Mouse (Mus musculus): ENCODE measurements around the gene Col5a1. TPM values are rescaled to one million over a fixed set of nuclear protein-coding genes. Genes with fewer than 3 reads are reported as not detected.

Gene Col5a1
- total and polyA plus RNA-seq, 3 experiments = 15.7 to 22.9 (median 16.0) TPM

DNA sequence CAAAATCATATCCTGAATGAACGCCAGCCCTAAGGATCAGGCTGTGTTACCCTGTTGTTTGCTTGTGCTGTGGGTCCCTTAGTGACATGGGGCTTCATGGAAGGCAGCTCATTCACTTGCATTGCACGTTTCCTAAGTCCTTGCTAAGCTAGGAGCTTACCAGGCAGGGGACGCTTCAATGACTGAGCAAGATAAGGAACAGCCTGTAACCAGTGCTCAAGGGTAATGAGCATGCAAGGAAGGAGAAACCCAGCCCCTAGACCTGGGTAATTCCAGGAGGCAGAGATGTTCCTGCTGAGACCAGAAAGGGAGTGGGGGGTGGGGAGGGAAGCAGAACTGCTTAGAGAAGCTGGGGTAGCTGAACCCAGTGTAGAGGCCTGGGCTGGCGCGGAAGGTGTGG is 107.2 kb downstream of the Col5a1 start:
- no peaks in the 10 kb centered on the region for H3K79me2 ChIP-seq (replicated peaks; ENCODE audit: control insufficient read depth, insufficient read depth, low read length)
- H3K9ac ChIP-seq (ENCODE audit: low read depth, low read length) = no peak overlapping the region
- no peak for TF ChIP-seq EP300 (IDR thresholded peaks at IDR 0.05; ENCODE audit: insufficient read depth, low read depth, low read length)
- TF ChIP-seq CTCF (IDR thresholded peaks at IDR 0.05) = no peak
- no peak for TF ChIP-seq POLR2A (IDR thresholded peaks at IDR 0.05; ENCODE audit: insufficient read depth, low read depth, low read length)
- 76% methylated on average over 5 of the region's 5 CpGs for WGBS
- no peaks in the 10 kb centered on the region for H3K27me3 ChIP-seq (ENCODE audit: control insufficient read depth, insufficient read depth, low read length)
- DNase-seq = no peak
- H3K36me3 ChIP-seq (ENCODE audit: control insufficient read depth, insufficient read depth, low read length) = no peaks in the 10 kb centered on the region
- H3K27ac ChIP-seq = no peak overlapping the region
- intact Hi-C loops (cut with DNase I) = no loop called here
- H3K4me1 ChIP-seq (ENCODE audit: control insufficient read depth, insufficient read depth, low read length) = no peaks in the 10 kb centered on the region
- no peak overlapping the region for H3K4me3 ChIP-seq

DNA sequence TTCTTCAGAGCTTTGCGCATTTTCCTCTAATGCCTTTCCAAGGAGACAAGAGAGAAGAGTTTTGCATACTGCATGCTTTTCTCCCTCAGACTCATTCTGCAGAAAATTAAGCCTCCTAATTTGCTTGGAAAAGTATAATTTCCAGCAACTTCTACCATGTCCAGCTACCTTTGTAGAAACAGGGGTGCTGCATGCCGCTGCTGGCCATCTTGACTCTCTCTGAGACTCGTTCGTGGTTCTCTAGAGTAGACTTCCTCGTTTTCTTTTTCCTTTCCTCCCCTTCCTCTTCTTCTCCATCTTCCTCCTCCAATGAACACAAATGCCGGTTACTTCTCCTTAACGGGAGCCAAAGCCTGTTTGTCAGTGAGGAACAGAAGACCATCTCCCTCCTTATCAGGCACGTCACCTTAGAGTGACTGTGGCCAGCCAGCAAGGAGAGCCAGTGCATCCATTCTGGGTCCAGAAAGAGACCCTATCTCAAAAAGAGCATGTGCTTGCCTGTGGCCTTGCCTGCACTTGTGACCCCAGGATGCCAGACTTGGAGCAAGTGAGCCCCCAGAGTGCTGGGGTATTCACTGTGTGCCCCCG is 113.9 kb downstream of the Col5a1 start:
- WGBS = 73% methylated on average over 9 of the region's 9 CpGs
- H3K27me3 ChIP-seq (ENCODE audit: control insufficient read depth, insufficient read depth, low read length) = no peaks in the 10 kb centered on the region

DNA sequence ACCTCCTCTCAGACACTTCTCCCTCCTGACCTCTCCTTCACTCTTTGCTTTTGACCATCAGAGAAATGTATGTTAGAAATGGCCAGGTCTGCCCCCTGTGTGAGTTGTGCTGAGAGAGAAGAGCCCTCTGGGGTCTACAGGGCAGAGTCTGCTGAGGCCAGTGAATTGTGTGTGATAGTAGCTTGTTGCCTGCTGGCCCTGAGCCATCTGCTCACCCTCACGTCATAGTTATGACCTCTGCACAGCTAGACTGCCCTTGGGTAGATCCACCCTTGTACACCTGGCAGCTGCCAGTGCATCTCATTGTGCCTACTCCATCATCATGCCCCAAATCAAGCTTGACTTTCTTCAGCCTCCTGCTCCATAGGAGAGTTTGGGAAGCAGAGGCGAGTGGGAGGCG is 114.4 kb downstream of the Col5a1 start:
- no peak overlapping the region for H3K9ac ChIP-seq (ENCODE audit: low read depth, low read length)
- H3K79me2 ChIP-seq (replicated peaks; ENCODE audit: control insufficient read depth, insufficient read depth, low read length) = no peaks in the 10 kb centered on the region
- TF ChIP-seq EP300 (IDR thresholded peaks at IDR 0.05; ENCODE audit: insufficient read depth, low read depth, low read length) = no peak
- no peak for TF ChIP-seq CTCF (IDR thresholded peaks at IDR 0.05)
- TF ChIP-seq POLR2A (IDR thresholded peaks at IDR 0.05; ENCODE audit: insufficient read depth, low read depth, low read length) = no peak
- intact Hi-C loops (cut with DNase I) = no loop called here
- no peaks in the 10 kb centered on the region for H3K36me3 ChIP-seq (ENCODE audit: control insufficient read depth, insufficient read depth, low read length)
- no peak overlapping the region for H3K27ac ChIP-seq
- DNase-seq = no peak
- H3K4me1 ChIP-seq (ENCODE audit: control insufficient read depth, insufficient read depth, low read length) = no peaks in the 10 kb centered on the region
- H3K4me3 ChIP-seq = no peak overlapping the region
- WGBS = 75% methylated on average over 3 of the region's 3 CpGs
- no peaks in the 10 kb centered on the region for H3K27me3 ChIP-seq (ENCODE audit: control insufficient read depth, insufficient read depth, low read length)

More for the DNA sequence above, 113.9 kb downstream of the Col5a1 start:
- Histone ChIP-seq H3K9ac (ENCODE audit: low read depth, low read length) (no peak overlapping the region), H3K27ac (no peak overlapping the region), H3K4me3 (no peak overlapping the region), H3K36me3 (ENCODE audit: control insufficient read depth, insufficient read depth, low read length) (no peaks in the 10 kb centered on the region), H3K4me1 (ENCODE audit: control insufficient read depth, insufficient read depth, low read length) (no peaks in the 10 kb centered on the region), H3K79me2 (replicated peaks; ENCODE audit: control insufficient read depth, insufficient read depth, low read length) (no peaks in the 10 kb centered on the region)
- no peak for DNase-seq
- intact Hi-C loops (cut with DNase I) = no loop called here
- no peak for TF ChIP-seq CTCF (IDR thresholded peaks at IDR 0.05)
- TF ChIP-seq EP300 (IDR thresholded peaks at IDR 0.05; ENCODE audit: insufficient read depth, low read depth, low read length) = no peak
- no peak for TF ChIP-seq POLR2A (IDR thresholded peaks at IDR 0.05; ENCODE audit: insufficient read depth, low read depth, low read length)

DNA sequence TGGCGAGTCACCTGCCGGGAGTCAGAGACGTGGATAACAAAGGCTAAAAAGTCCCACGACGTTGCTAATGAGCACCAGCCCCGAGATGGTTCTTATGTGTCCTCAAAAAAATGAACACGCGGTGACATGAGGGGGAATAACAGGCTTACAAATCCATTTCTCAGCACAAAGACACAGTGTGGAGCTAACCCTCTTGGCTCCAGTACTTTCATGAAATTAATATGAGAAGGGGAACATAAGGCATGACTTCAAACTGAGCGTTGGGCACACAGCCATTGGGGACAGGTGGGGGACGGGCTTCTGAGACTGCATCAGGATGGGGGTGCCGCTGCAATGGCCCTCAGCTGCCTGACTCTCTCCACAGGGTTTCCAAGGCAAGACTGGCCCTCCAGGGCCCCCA is 115.0 kb downstream of the Col5a1 start:
- DNase-seq = no peak
- intact Hi-C loops (cut with DNase I) = no loop called here
- Histone ChIP-seq H3K79me2 (replicated peaks; ENCODE audit: control insufficient read depth, insufficient read depth, low read length) (no peaks in the 10 kb centered on the region), H3K4me3 (no peak overlapping the region), H3K4me1 (ENCODE audit: control insufficient read depth, insufficient read depth, low read length) (no peaks in the 10 kb centered on the region), H3K36me3 (ENCODE audit: control insufficient read depth, insufficient read depth, low read length) (no peaks in the 10 kb centered on the region), H3K27ac (no peak overlapping the region), H3K9ac (ENCODE audit: low read depth, low read length) (no peak overlapping the region), H3K27me3 (ENCODE audit: control insufficient read depth, insufficient read depth, low read length) (no peaks in the 10 kb centered on the region)
- TF ChIP-seq EP300 (IDR thresholded peaks at IDR 0.05; ENCODE audit: insufficient read depth, low read depth, low read length) (no peak), POLR2A (IDR thresholded peaks at IDR 0.05; ENCODE audit: insufficient read depth, low read depth, low read length) (no peak), CTCF (IDR thresholded peaks at IDR 0.05) (no peak)
- WGBS = 90% methylated on average over 11 of the region's 11 CpGs

DNA sequence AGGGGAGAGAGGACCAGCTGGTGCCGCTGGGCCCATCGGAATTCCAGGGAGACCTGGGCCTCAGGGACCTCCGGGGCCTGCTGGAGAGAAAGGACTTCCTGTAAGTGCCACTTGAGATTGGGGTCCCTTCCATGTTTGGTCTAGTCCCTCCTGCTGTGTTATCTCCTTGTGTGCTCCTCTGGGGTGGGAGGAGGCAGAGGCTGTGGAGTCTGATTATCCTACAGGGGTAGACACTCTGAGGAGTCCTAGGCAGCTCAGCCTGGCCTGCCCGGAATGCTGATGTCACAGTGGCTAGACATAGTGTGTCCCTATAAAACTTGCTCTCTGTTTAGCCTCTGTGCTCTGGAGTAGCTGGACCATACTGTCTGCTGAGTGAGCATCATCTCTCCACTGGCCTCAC is 119.0 kb downstream of the Col5a1 start:
- Histone ChIP-seq H3K4me1 (ENCODE audit: control insufficient read depth, insufficient read depth, low read length) (no peaks in the 10 kb centered on the region), H3K27me3 (ENCODE audit: control insufficient read depth, insufficient read depth, low read length) (no peaks in the 10 kb centered on the region), H3K36me3 (ENCODE audit: control insufficient read depth, insufficient read depth, low read length) (no peaks in the 10 kb centered on the region), H3K79me2 (replicated peaks; ENCODE audit: control insufficient read depth, insufficient read depth, low read length) (no peaks in the 10 kb centered on the region), H3K9ac (ENCODE audit: low read depth, low read length) (no peak overlapping the region), H3K4me3 (no peak overlapping the region), H3K27ac (no peak overlapping the region)
- no peak for TF ChIP-seq EP300 (IDR thresholded peaks at IDR 0.05; ENCODE audit: insufficient read depth, low read depth, low read length)
- no peak for TF ChIP-seq CTCF (IDR thresholded peaks at IDR 0.05)
- TF ChIP-seq POLR2A (IDR thresholded peaks at IDR 0.05; ENCODE audit: insufficient read depth, low read depth, low read length) = no peak
- WGBS = 49% methylated on average over 4 of the region's 4 CpGs
- no peak for DNase-seq
- intact Hi-C loops (cut with DNase I) = no loop called here

DNA sequence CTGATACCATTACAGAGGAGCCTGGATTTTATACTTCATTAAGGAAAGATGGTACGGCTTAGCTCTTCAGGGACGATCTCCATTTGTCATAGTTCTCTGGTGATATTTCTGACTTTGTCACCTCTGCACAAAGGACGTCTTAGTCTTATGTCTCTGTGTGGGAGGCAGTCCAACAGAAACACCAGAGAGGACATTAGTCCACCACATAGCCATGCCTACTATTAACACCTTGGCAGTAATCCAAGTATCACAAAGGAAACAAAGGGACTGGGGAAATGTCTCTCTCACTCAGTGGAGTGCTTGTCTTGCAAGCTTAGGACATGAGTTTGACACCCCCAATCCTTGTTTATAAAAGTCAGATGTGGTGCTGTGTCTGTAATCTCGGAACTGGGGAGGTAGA is 122.0 kb downstream of the Col5a1 start:
- Histone ChIP-seq H3K27ac (no peak overlapping the region), H3K79me2 (replicated peaks; ENCODE audit: control insufficient read depth, insufficient read depth, low read length) (no peaks in the 10 kb centered on the region), H3K36me3 (ENCODE audit: control insufficient read depth, insufficient read depth, low read length) (no peaks in the 10 kb centered on the region), H3K4me1 (ENCODE audit: control insufficient read depth, insufficient read depth, low read length) (no peaks in the 10 kb centered on the region), H3K9ac (ENCODE audit: low read depth, low read length) (no peak overlapping the region), H3K4me3 (no peak overlapping the region), H3K27me3 (ENCODE audit: control insufficient read depth, insufficient read depth, low read length) (no peaks in the 10 kb centered on the region)
- TF ChIP-seq POLR2A (IDR thresholded peaks at IDR 0.05; ENCODE audit: insufficient read depth, low read depth, low read length) = no peak
- no peak for TF ChIP-seq EP300 (IDR thresholded peaks at IDR 0.05; ENCODE audit: insufficient read depth, low read depth, low read length)
- TF ChIP-seq CTCF (IDR thresholded peaks at IDR 0.05) = no peak
- DNase-seq = no peak
- intact Hi-C loops (cut with DNase I) = no loop called here
- 26% methylated on average over 4 of the region's 4 CpGs for WGBS

Data from heart, adult 2 months (tissue).